Mouse (Mus musculus) heart, postnatal 0 days (tissue): ENCODE measurements around the gene Gjb1. TPM values are rescaled to one million over a fixed set of nuclear protein-coding genes. Genes with fewer than 3 reads are reported as not detected.

Source experiments
- ATAC-seq: fragments of 200-750 bp; cut with Nextera tagmentation; 2 replicates; pipeline ENCODE4 v1.8.0; 2017; ENCODE audit warnings: low read depth, moderate number of reproducible peaks, moderate library complexity; ENCODE audit not compliant: insufficient read depth
- DNase-seq: peaks from one replicate; pipeline ENCODE4 v3.0.0-alpha.2; 2016; ENCODE audit warnings: low spot score
- H3K27ac ChIP-seq: fragments of 300-500 bp; sonication (generic); 2 replicates; pipeline ENCODE4 v1.5.1; 2014; ENCODE audit warnings: low read depth, mild to moderate bottlenecking
- H3K27me3 ChIP-seq: fragments of 300-500 bp; sonication (generic); 2 replicates; pipeline ENCODE4 v1.6.1; 2014; ENCODE audit warnings: low read length, mixed read lengths; ENCODE audit not compliant: control insufficient read depth, insufficient read depth
- H3K36me3 ChIP-seq: fragments of 300-500 bp; sonication (generic); replicated peaks from 2 replicates; pipeline ENCODE4 v1.6.1; 2014; ENCODE audit warnings: low read length, mixed read lengths; ENCODE audit not compliant: control insufficient read depth, insufficient read depth
- H3K4me1 ChIP-seq: fragments of 300-500 bp; sonication (generic); 2 replicates; pipeline ENCODE4 v1.6.1; 2014; ENCODE audit warnings: antibody characterized with exemption; ENCODE audit not compliant: control insufficient read depth, insufficient read depth
- H3K4me2 ChIP-seq: fragments of 300-500 bp; sonication (generic); 2 replicates; pipeline ENCODE4 v1.6.1; 2014; ENCODE audit warnings: low read depth, mild to moderate bottlenecking, low read length, moderate library complexity
- H3K4me3 ChIP-seq: fragments of 300-500 bp; sonication (generic); 2 replicates; pipeline ENCODE4 v1.5.1; 2014; ENCODE audit warnings: low read depth, low read length
- H3K9ac ChIP-seq: fragments of 300-500 bp; sonication (generic); replicated peaks from 2 replicates; pipeline ENCODE4 v1.6.1; 2014; ENCODE audit warnings: low read depth, low read length, mixed read lengths
- H3K9me3 ChIP-seq: fragments of 300-500 bp; sonication (generic); replicated peaks from 2 replicates; pipeline ENCODE4 v1.6.1; 2016; ENCODE audit warnings: low read length; ENCODE audit not compliant: control insufficient read depth
- CTCF ChIP-seq: IDR thresholded peaks from 2 replicates; pipeline ENCODE4 v1.5.1; 2016; ENCODE audit warnings: antibody characterized with exemption, control low read depth, low read depth
- EP300 ChIP-seq: IDR thresholded peaks from 2 replicates; pipeline ENCODE4 v1.6.1; 2016; ENCODE audit warnings: antibody characterized with exemption, low read depth
- WGBS: fragments of 180-500 bp; shearing (Covaris S2); extraction: QIAGEN DNeasy Blood & Tissue Kit; methylation state at CpG from one replicate; pipeline ENCODE4 v1.1.7; 2014; 5-methylcytosine and 5-hydroxymethylcytosine counted together
- polyA plus RNA-seq: library from polyadenylated mRNA; unstranded; fragments of >200 nt; fragmentation: Nextera tagmentation; extraction: Ambion mirVana; gene quantifications from 2 replicates; pipeline ENCODE4 v1.2.1, GENCODE M21; 2015
- total RNA-seq: library from RNA; depleted of rRNA; stranded (reverse); fragments of >200 nt; gene quantifications from 2 replicates; pipeline ENCODE4 v1.2.3, GENCODE M21; 2014; ENCODE audit warnings: low replicate concordance

The Gjb1 gene
- total and polyA plus RNA-seq, 2 experiments from 2014 or later, result not detected

GRCm38 (mm10) chrX:101384439-101385137, 8.4 kb downstream of the Gjb1 start:
- TF ChIP-seq CTCF, result no peak
- TF ChIP-seq EP300, result no peak
- Histone ChIP-seq H3K27me3 (peaks cover 27% of the 10 kb centered on the region; the same call in 1 of the 2 replicates), H3K9ac (no peak overlapping the region), H3K36me3 (no peaks in the 10 kb centered on the region), H3K4me3 (0 out of 2 replicates have a peak overlapping the region, but pooled peaks have one; percentile 5), H3K4me1 (no peaks in the 10 kb centered on the region), H3K4me2 (peak overlapping the region; percentile 10; the same call in 1 of the 2 replicates), H3K9me3 (no peaks in the 10 kb centered on the region), H3K27ac (no peak overlapping the region)
- ATAC-seq (no peak), DNase-seq (no peak)
- 20% methylated on average over 31 of the region's 32 CpGs for WGBS

DNA sequence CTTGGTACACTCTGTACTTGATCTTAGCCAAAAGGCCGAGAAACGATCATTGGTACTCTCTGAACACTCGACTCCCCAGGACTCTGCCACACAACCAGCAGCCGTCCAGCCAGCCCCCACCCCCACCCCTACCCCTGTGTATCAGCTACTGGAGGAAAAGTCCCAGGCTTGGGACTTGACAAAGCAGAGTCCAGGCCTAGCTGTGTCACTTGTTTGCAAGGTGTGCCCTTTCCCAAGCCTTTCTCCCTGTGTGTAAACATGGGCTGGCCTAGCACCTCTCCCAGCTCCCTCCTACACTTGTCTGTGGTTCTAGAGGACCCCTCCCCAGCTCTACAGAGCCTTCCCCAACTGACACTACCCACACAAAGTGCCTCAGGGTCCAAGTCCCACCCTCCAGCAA, 10.0 kb downstream of the Gjb1 start:
- Histone ChIP-seq H3K4me3 (no peak overlapping the region), H3K36me3 (no peaks in the 10 kb centered on the region), H3K4me2 (no peak overlapping the region), H3K4me1 (no peaks in the 10 kb centered on the region), H3K9me3 (no peaks in the 10 kb centered on the region), H3K27me3 (peaks cover 27% of the 10 kb centered on the region; the same call in 1 of the 2 replicates), H3K9ac (no peak overlapping the region), H3K27ac (no peak overlapping the region)
- WGBS, result 46% methylated on average over 4 of the region's 4 CpGs
- DNase-seq (no peak), ATAC-seq (no peak)
- TF ChIP-seq EP300 (no peak), CTCF (no peak)

- peaks cover 17% of the 10 kb centered on the region; the same call in 1 of the 2 replicates for H3K27me3 ChIP-seq
- no peaks in the 10 kb centered on the region for H3K9me3 ChIP-seq
- WGBS, result 69% methylated on average over 5 of the region's 5 CpGs
- ATAC-seq, result no peak
- no peaks in the 10 kb centered on the region for H3K36me3 ChIP-seq
- no peak overlapping the region for H3K9ac ChIP-seq
- no peak overlapping the region for H3K4me2 ChIP-seq
- no peaks in the 10 kb centered on the region for H3K4me1 ChIP-seq
- no peak for DNase-seq
- H3K4me3 ChIP-seq, result no peak overlapping the region
- TF ChIP-seq EP300 (no peak), CTCF (no peak)
- no peak overlapping the region for H3K27ac ChIP-seq
Observed at GRCm38 (mm10) chrX:101388866-101389537, 12.8 kb downstream of the Gjb1 start.

- Histone ChIP-seq H3K9ac (no peak overlapping the region), H3K36me3 (no peaks in the 10 kb centered on the region), H3K4me2 (no peak overlapping the region), H3K4me3 (no peak overlapping the region), H3K4me1 (no peaks in the 10 kb centered on the region), H3K27me3 (no peaks in the 10 kb centered on the region), H3K27ac (no peak overlapping the region), H3K9me3 (no peaks in the 10 kb centered on the region)
- DNase-seq (no peak), ATAC-seq (no peak)
- 49% methylated on average over 2 of the region's 2 CpGs for WGBS
- no peak for TF ChIP-seq CTCF
- no peak for TF ChIP-seq EP300
Observed at GRCm38 (mm10) chrX:101394341-101394740, 18.2 kb downstream of the Gjb1 start.

- Histone ChIP-seq H3K4me1 (no peaks in the 10 kb centered on the region), H3K27me3 (no peaks in the 10 kb centered on the region), H3K4me3 (no peak overlapping the region), H3K9ac (no peak overlapping the region), H3K4me2 (no peak overlapping the region), H3K27ac (no peak overlapping the region), H3K36me3 (no peaks in the 10 kb centered on the region), H3K9me3 (no peaks in the 10 kb centered on the region)
- DNase-seq, result no peak
- 33% methylated on average over 11 of the region's 11 CpGs for WGBS
- no peak for ATAC-seq
- no peak for TF ChIP-seq CTCF
- TF ChIP-seq EP300, result no peak
Observed at GRCm38 (mm10) chrX:101396459-101396858, 20.3 kb downstream of the Gjb1 start.
